Mouse (Mus musculus) embryonic facial prominence, embryonic 14.5 days (tissue): Measurements from ENCODE around the gene Fads6. TPM values are rescaled to one million over a fixed set of nuclear protein-coding genes. Genes with fewer than 3 reads are reported as not detected.

ENCODE experiments used
- ATAC-seq: fragments of 200-750 bp; cut with Nextera tagmentation; 2 replicates; pipeline ENCODE4 v1.8.0; 2017; ENCODE audit warnings: low read depth, moderate number of reproducible peaks, moderate TSS enrichment
- DNase-seq: peaks from one replicate; pipeline ENCODE4 v3.0.0-alpha.2; 2015; ENCODE audit warnings: low spot score
- H3K27ac ChIP-seq: fragments of 300-500 bp; sonication (generic); replicated peaks from 2 replicates; pipeline ENCODE4 v1.5.1; 2014; ENCODE audit warnings: low read depth, mild to moderate bottlenecking, low read length, moderate library complexity
- H3K27me3 ChIP-seq: fragments of 300-500 bp; sonication (generic); replicated peaks from 2 replicates; pipeline ENCODE4 v1.6.1; 2014; ENCODE audit warnings: low read length; ENCODE audit not compliant: control insufficient read depth, insufficient read depth
- H3K36me3 ChIP-seq: fragments of 300-500 bp; sonication (generic); 2 replicates; pipeline ENCODE4 v1.6.1; 2014; ENCODE audit warnings: low read length, mixed read lengths; ENCODE audit not compliant: control insufficient read depth, insufficient read depth
- H3K4me1 ChIP-seq: fragments of 300-500 bp; sonication (generic); 2 replicates; pipeline ENCODE4 v1.6.1; 2014; ENCODE audit warnings: antibody characterized with exemption, low read length; ENCODE audit not compliant: control insufficient read depth, insufficient read depth
- H3K4me2 ChIP-seq: fragments of 300-500 bp; sonication (generic); 2 replicates; pipeline ENCODE4 v1.6.1; 2014; ENCODE audit warnings: low read depth, mild to moderate bottlenecking, low read length, moderate library complexity, mixed read lengths
- H3K4me3 ChIP-seq: fragments of 300-500 bp; sonication (generic); 2 replicates; pipeline ENCODE4 v1.5.1; 2014; ENCODE audit warnings: low read depth, mild to moderate bottlenecking, low read length
- H3K9ac ChIP-seq: fragments of 300-500 bp; sonication (generic); 2 replicates; pipeline ENCODE4 v1.6.1; 2014; ENCODE audit warnings: low read depth, mild to moderate bottlenecking, low read length, moderate library complexity, mixed read lengths
- H3K9me3 ChIP-seq: fragments of 300-500 bp; sonication (generic); 2 replicates; pipeline ENCODE4 v1.6.1; 2016; ENCODE audit warnings: low read length; ENCODE audit not compliant: control insufficient read depth
- WGBS: fragments of 180-500 bp; shearing (Covaris S2); extraction: QIAGEN DNeasy Blood & Tissue Kit; methylation state at CpG from one replicate; pipeline ENCODE4 v1.1.7; 2014; 5-methylcytosine and 5-hydroxymethylcytosine counted together
- polyA plus RNA-seq: library from polyadenylated mRNA; unstranded; fragments of >200 nt; fragmentation: Nextera tagmentation; extraction: Ambion mirVana; gene quantifications from 2 replicates; pipeline ENCODE4 v1.2.1, GENCODE M21; 2014

Gene Fads6
- polyA plus RNA-seq, 1 experiment from 2014 or later: 0.24 TPM

GRCm38 (mm10) chr11:115314249-115314648 is 16.8 kb upstream of the Fads6 start:
- H3K9ac ChIP-seq: no peak overlapping the region
- WGBS: 30% methylated on average over 2 of the region's 2 CpGs
- no peaks in the 10 kb centered on the region for H3K9me3 ChIP-seq
- no peak overlapping the region for H3K4me2 ChIP-seq
- H3K4me3 ChIP-seq: no peak overlapping the region
- H3K27ac ChIP-seq: no peak overlapping the region
- ATAC-seq (no peak), DNase-seq (no peak)
- no peaks in the 10 kb centered on the region for H3K36me3 ChIP-seq
- peaks cover 63% of the 10 kb centered on the region for H3K27me3 ChIP-seq
- no peaks in the 10 kb centered on the region for H3K4me1 ChIP-seq

- no peak for ATAC-seq
- no peak for DNase-seq
- Histone ChIP-seq H3K4me1 (0 out of 2 replicates have a peak, but pooled peaks cover 5% of the 10 kb centered on the region), H3K27ac (no peak overlapping the region), H3K9me3 (no peaks in the 10 kb centered on the region), H3K4me2 (no peak overlapping the region), H3K27me3 (peaks cover 11% of the 10 kb centered on the region), H3K4me3 (no peak overlapping the region), H3K9ac (no peak overlapping the region), H3K36me3 (no peaks in the 10 kb centered on the region)
- 63% methylated on average over 1 of the region's 1 CpGs for WGBS
Observed at GRCm38 (mm10) chr11:115308781-115309180, 11.3 kb upstream of the Fads6 start.

GRCm38 (mm10) chr11:115306863-115307262 is 9.4 kb upstream of the Fads6 start, which contains the start of gene Otop2:
Otop2 (plus strand) TSS chr11:115307163.
- Histone ChIP-seq H3K4me1 (0 out of 2 replicates have a peak, but pooled peaks cover 5% of the 10 kb centered on the region), H3K27ac (no peak within 1 kb of the TSS), H3K4me2 (no peak within 1 kb of the TSS), H3K36me3 (no peaks in the 10 kb centered on the region), H3K9me3 (no peaks in the 10 kb centered on the region), H3K9ac (no peak within 1 kb of the TSS), H3K27me3 (no peaks in the 10 kb centered on the region), H3K4me3 (no peak within 1 kb of the TSS)
- WGBS: 25% methylated on average over 8 of the region's 8 CpGs
- DNase-seq: no peak
- no peak for ATAC-seq

- H3K4me1 ChIP-seq: 0 out of 2 replicates have a peak, but pooled peaks cover 5% of the 10 kb centered on the region
- H3K9ac ChIP-seq: no peak overlapping the region
- H3K27ac ChIP-seq: no peak overlapping the region
- DNase-seq (no peak), ATAC-seq (no peak)
- H3K9me3 ChIP-seq: no peaks in the 10 kb centered on the region
- peaks cover 10% of the 10 kb centered on the region for H3K27me3 ChIP-seq
- H3K4me3 ChIP-seq: no peak overlapping the region
- WGBS: 70% methylated on average over 8 of the region's 8 CpGs
- no peak overlapping the region for H3K4me2 ChIP-seq
- H3K36me3 ChIP-seq: no peaks in the 10 kb centered on the region
Observed at GRCm38 (mm10) chr11:115303167-115303566, 5.7 kb upstream of the Fads6 start.

GRCm38 (mm10) chr11:115301351-115301750 is 3.9 kb upstream of the Fads6 start:
- H3K4me3 ChIP-seq: no peak overlapping the region
- no peaks in the 10 kb centered on the region for H3K9me3 ChIP-seq
- no peak overlapping the region for H3K9ac ChIP-seq
- no peak for DNase-seq
- no peaks in the 10 kb centered on the region for H3K36me3 ChIP-seq
- peaks cover 27% of the 10 kb centered on the region for H3K27me3 ChIP-seq
- WGBS: 89% methylated on average over 2 of the region's 2 CpGs
- no peak for ATAC-seq
- H3K4me1 ChIP-seq: no peaks in the 10 kb centered on the region
- H3K27ac ChIP-seq: no peak overlapping the region
- H3K4me2 ChIP-seq: no peak overlapping the region

GRCm38 (mm10) chr11:115300745-115301144 is 3.3 kb upstream of the Fads6 start:
- Histone ChIP-seq H3K4me2 (no peak overlapping the region), H3K36me3 (no peaks in the 10 kb centered on the region), H3K4me3 (no peak overlapping the region), H3K9me3 (no peaks in the 10 kb centered on the region), H3K9ac (no peak overlapping the region), H3K27me3 (peaks cover 32% of the 10 kb centered on the region), H3K27ac (no peak overlapping the region), H3K4me1 (no peaks in the 10 kb centered on the region)
- ATAC-seq (no peak), DNase-seq (no peak)
- 83% methylated on average over 4 of the region's 4 CpGs for WGBS

- no peak overlapping the region for H3K9ac ChIP-seq
- WGBS: 61% methylated on average over 8 of the region's 8 CpGs
- DNase-seq: no peak
Observed at GRCm38 (mm10) chr11:115298160-115298559, 697 bp upstream of the Fads6 start.

GRCm38 (mm10) chr11:115296471-115297210 is 822 bp downstream of the Fads6 start:
- ATAC-seq (no peak), DNase-seq (no peak)
- Histone ChIP-seq H3K4me3 (peak overlapping the region; percentile 45), H3K4me1 (peaks cover under 1% of the 10 kb centered on the region), H3K27ac (no peak overlapping the region), H3K27me3 (peaks cover 32% of the 10 kb centered on the region), H3K9ac (peak overlapping the region; percentile 54; the same call in 1 of the 2 replicates), H3K9me3 (no peaks in the 10 kb centered on the region), H3K36me3 (no peaks in the 10 kb centered on the region), H3K4me2 (peak overlapping the region; percentile 84)
- 52% methylated on average over 21 of the region's 21 CpGs for WGBS

More at GRCm38 (mm10) chr11:115298160-115298559, 697 bp upstream of the Fads6 start:
- no peaks in the 10 kb centered on the region for H3K4me1 ChIP-seq
- no peak overlapping the region for H3K27ac ChIP-seq
- H3K4me2 ChIP-seq: no peak overlapping the region
- H3K36me3 ChIP-seq: no peaks in the 10 kb centered on the region
- H3K4me3 ChIP-seq: no peak overlapping the region
- H3K9me3 ChIP-seq: no peaks in the 10 kb centered on the region
- H3K27me3 ChIP-seq: peaks cover 32% of the 10 kb centered on the region
- ATAC-seq: no peak

GRCm38 (mm10) chr11:115295939-115296338 is 1.5 kb downstream of the Fads6 start:
- Histone ChIP-seq H3K4me3 (no peak overlapping the region), H3K27ac (no peak overlapping the region), H3K4me1 (peaks cover 3% of the 10 kb centered on the region), H3K9ac (no peak overlapping the region), H3K9me3 (no peaks in the 10 kb centered on the region), H3K27me3 (peaks cover 32% of the 10 kb centered on the region), H3K4me2 (no peak overlapping the region), H3K36me3 (no peaks in the 10 kb centered on the region)
- ATAC-seq (no peak), DNase-seq (no peak)
- WGBS: 85% methylated on average over 11 of the region's 11 CpGs
